In genomic region chr17:34247047-34247446, GRCm38 (mm10) we compare ENCODE assay signal across 18 mouse cellular contexts. TPM values are rescaled to one million over a fixed set of nuclear protein-coding genes. Genes with fewer than 3 reads are reported as not detected.
DNase-seq lines count a peak whose midpoint lies in the region; ATAC-seq and TF ChIP-seq lines count a peak whose summit lies in the region.
"Had no signal": no experiment of that assay in that cellular context is flagged by ENCODE, and none has a peak within 500 bp of the region (broad histone marks: within the 10 kb centered on the region; RNA-seq: fewer than 3 reads in every experiment).

No protein-coding gene starts in this region.

- H3K27me3 ChIP-seq in kidney, embryonic 14.5 days (ENCODE audit: control insufficient read depth, insufficient read depth, low read length), result no peaks in the 10 kb centered on the region
- H3K27me3 ChIP-seq: neural tube, embryonic 12.5 days had no signal

- no peaks in the 10 kb centered on the region for H3K4me1 ChIP-seq in kidney, embryonic 14.5 days (ENCODE audit: control insufficient read depth, insufficient read depth, low read length)
- H3K4me1 ChIP-seq: hindbrain, embryonic 10.5 days; limb, embryonic 13.5 days; neural tube, embryonic 12.5 days had no signal

- no peak overlapping the region for H3K27ac ChIP-seq in left cerebral cortex, adult 2 months
- no peak overlapping the region for H3K27ac ChIP-seq in kidney, embryonic 14.5 days (ENCODE audit: low read depth, low read length)
- H3K27ac ChIP-seq: hindbrain, embryonic 10.5 days; limb, embryonic 13.5 days; neural tube, embryonic 12.5 days had no signal

- no peak overlapping the region for H3K4me2 ChIP-seq in kidney, embryonic 14.5 days (replicated peaks; ENCODE audit: low read depth, low read length)
- H3K4me2 ChIP-seq: heart, embryonic 11.5 days; limb, embryonic 13.5 days; neural tube, embryonic 12.5 days had no signal

- intact Hi-C loops in left cerebral cortex, adult 2 months (cut with DNase I), result loop anchor here (1.0 to 10.0 kb wide), 2 partner anchors 66 to 318 kb away; partner anchors contain the start of gene Notch4
- intact Hi-C loops in left cerebral cortex, postnatal 10 days (cut with DNase I), result loop anchor here (5.0 kb wide), 1 partner anchor 165 kb away; no protein-coding TSS in a partner anchor

- ATAC-seq in kidney, embryonic 14.5 days (ENCODE audit: low FRiP score, low TSS enrichment), result no peak

- no peaks in the 10 kb centered on the region for H3K9me3 ChIP-seq in kidney, embryonic 14.5 days (ENCODE audit: control insufficient read depth, low read length)
- H3K9me3 ChIP-seq: G1E; neural tube, embryonic 12.5 days had no signal

- TF ChIP-seq CTCF in left cerebral cortex, adult 2 months (IDR thresholded peaks at IDR 0.05), result peak; percentile 42

- no peaks in the 10 kb centered on the region for H3K36me3 ChIP-seq in kidney, embryonic 14.5 days (ENCODE audit: control insufficient read depth, insufficient read depth, low read length)
- H3K36me3 ChIP-seq: G1E; hindbrain, embryonic 10.5 days; limb, embryonic 13.5 days; neural tube, embryonic 12.5 days had no signal

- no peak overlapping the region for H3K4me3 ChIP-seq in left cerebral cortex, adult 2 months
- no peak overlapping the region for H3K4me3 ChIP-seq in kidney, embryonic 14.5 days (ENCODE audit: low read length)
- H3K4me3 ChIP-seq: hindbrain, embryonic 10.5 days; limb, embryonic 13.5 days; neural tube, embryonic 12.5 days had no signal

- 89% methylated on average over 3 of the region's 3 CpGs for WGBS in kidney, embryonic 14.5 days

- H3K9ac ChIP-seq in kidney, embryonic 14.5 days (ENCODE audit: low read depth, low read length), result no peak overlapping the region
- H3K9ac ChIP-seq: limb, embryonic 13.5 days; neural tube, embryonic 12.5 days had no signal

- DNase-seq in embryo, embryonic 11 days, result peak; percentile 3
- no peak for DNase-seq in embryo, embryonic 9.5 days (ENCODE audit: extremely low spot score)
- no peak for DNase-seq in left cerebral cortex, adult 2 months (ENCODE audit: extremely low spot score in 1 of 2, low spot score in 2 of 2)
- DNase-seq in left cerebral cortex, postnatal 10 days (ENCODE audit: extremely low spot score in 1 of 2, low spot score in 2 of 2), result no peak
- peak; percentile 40 to 42 for DNase-seq in B cell, adult 2 months
- peak; percentile 12 for DNase-seq in retina, embryonic 14.5 days (ENCODE audit: low spot score)
- no peak for DNase-seq in gastrocnemius, postnatal 4 days (ENCODE audit: low spot score in 2 of 2)
- DNase-seq: adrenal gland, postnatal 14 days; gastrocnemius, postnatal 14 days; kidney, adult 11 months had no signal

RNA-seq across cellular contexts. Expression of gene H2-Ob, which starts 8.3 kb away (rescaled TPM):
- under 1 TPM; 0.16 to 0.18 TPM for total RNA-seq in left cerebral cortex, adult 2 months (2021)
- under 1 TPM in 1 of 2 experiments, not detected in 1; 0.39 TPM for total RNA-seq in left cerebral cortex, postnatal 10 days (2021)
- total RNA-seq in gastrocnemius, postnatal 4 days (2021), result under 1 TPM in 1 of 2 experiments, not detected in 1; 0.39 TPM
- polyA plus RNA-seq in kidney, embryonic 14.5 days (2014; fragmentation: Nextera tagmentation; extraction: Ambion mirVana), result not detected in 2 replicates
- polyA plus RNA-seq: C2C12; embryonic facial prominence, embryonic 11.5 days; G1E; heart, embryonic 11.5 days; limb, embryonic 13.5 days; neural tube, embryonic 12.5 days had no signal

RNA-seq across cellular contexts. Expression of gene H2-Ab1, which starts 10.4 kb away (rescaled TPM):
- total RNA-seq in left cerebral cortex, adult 2 months (2021), result 1 to 10 TPM; 1.3 to 3.1 TPM
- total RNA-seq in left cerebral cortex, postnatal 10 days (2021), result 1 to 10 TPM; 1.3 to 1.4 TPM
- 1 to 10 TPM; 2.1 to 2.9 TPM for total RNA-seq in gastrocnemius, postnatal 4 days (2021)
- polyA plus RNA-seq in kidney, embryonic 14.5 days (2014; fragmentation: Nextera tagmentation; extraction: Ambion mirVana), result 21.7 and 22.9 TPM in 2 replicates
- polyA plus RNA-seq: C2C12 had no signal

RNA-seq across cellular contexts. Expression of gene H2-Aa, which starts 40.6 kb away (rescaled TPM):
- 1 to 10 TPM; 1.0 to 3.1 TPM for total RNA-seq in left cerebral cortex, adult 2 months (2021)
- total RNA-seq in left cerebral cortex, postnatal 10 days (2021), result under 1 TPM; 0.71 TPM
- 1 to 10 TPM; 2.1 to 3.1 TPM for total RNA-seq in gastrocnemius, postnatal 4 days (2021)
- polyA plus RNA-seq in kidney, embryonic 14.5 days (2014; fragmentation: Nextera tagmentation; extraction: Ambion mirVana), result 2.7 TPM in 2 replicates
- total RNA-seq: G1E had no signal
- polyA plus RNA-seq: C2C12; embryonic facial prominence, embryonic 11.5 days; G1E; heart, embryonic 11.5 days; hindbrain, embryonic 10.5 days had no signal

RNA-seq across cellular contexts. Expression of gene Tap2, which starts 43.7 kb away (rescaled TPM):
- total RNA-seq in left cerebral cortex, adult 2 months (2021), result 1 to 10 TPM; 7.0 to 7.8 TPM
- 1 to 10 TPM; 2.6 to 3.0 TPM for total RNA-seq in left cerebral cortex, postnatal 10 days (2021)
- total RNA-seq in gastrocnemius, postnatal 4 days (2021), result 1 to 10 TPM; 8.1 to 8.3 TPM
- 1.2 and 1.8 TPM in 2 replicates for polyA plus RNA-seq in kidney, embryonic 14.5 days (2014; fragmentation: Nextera tagmentation; extraction: Ambion mirVana)

RNA-seq across cellular contexts. Expression of gene Psmb8, which starts 49.5 kb away (rescaled TPM):
- 1 to 10 TPM; 2.0 to 3.2 TPM for total RNA-seq in left cerebral cortex, adult 2 months (2021)
- total RNA-seq in left cerebral cortex, postnatal 10 days (2021), result 1 to 10 TPM; 1.7 TPM
- total RNA-seq in gastrocnemius, postnatal 4 days (2021), result 1 to 10 TPM; 4.3 to 6.1 TPM
- 4.3 and 4.8 TPM in 2 replicates for polyA plus RNA-seq in kidney, embryonic 14.5 days (2014; fragmentation: Nextera tagmentation; extraction: Ambion mirVana)

Comparison
In these comparisons a context has a peak if more than half of its experiments do, and no peak if none do; other contexts are left out.
1. DNase-seq: peak in embryo, embryonic 11 days (single experiment), B cell, adult 2 months (2 of 2) and retina, embryonic 14.5 days (single experiment); none in embryo, embryonic 9.5 days (single experiment), left cerebral cortex, adult 2 months (0 of 2), left cerebral cortex, postnatal 10 days (0 of 2) and gastrocnemius, postnatal 4 days (0 of 2).